Mouse (Mus musculus): ENCODE results near the gene Eya4. TPM values are rescaled to one million over a fixed set of nuclear protein-coding genes. Genes with fewer than 3 reads are reported as not detected.

Gene Eya4
- polyA plus RNA-seq (2012; rRNA removed), result 0.04 TPM in 2 replicates

GRCm38 (mm10) chr10:23350011-23350911 is at the start of gene Eya4:
Gene Eya4, minus strand, starts transcription at chr10:23350786.
- Histone ChIP-seq H3K4me1 (ENCODE audit: control insufficient read depth, insufficient read depth, insufficient read length) (no peaks in the 10 kb centered on the region), H3K27ac (ENCODE audit: insufficient read depth, low read length) (no peak within 1 kb of the TSS), H3K4me3 (ENCODE audit: extremely low read depth, insufficient read depth, insufficient read length) (no peak within 1 kb of the TSS), H3K27me3 (ENCODE audit: control insufficient read depth, insufficient read depth, low read length) (peaks cover 5% of the 10 kb centered on the region), H3K36me3 (ENCODE audit: control insufficient read depth, insufficient read depth, low read length) (no peaks in the 10 kb centered on the region)
- WGBS, result 10% methylated on average over 67 of the region's 79 CpGs
- no peak for DNase-seq (ENCODE audit: low read depth in 1 of 2, low spot score in 2 of 2)
- TF ChIP-seq CTCF (IDR thresholded peaks at IDR 0.05; ENCODE audit: extremely low read depth, insufficient read depth, insufficient read length, insufficient replicate concordance) (no peak), POLR2A (IDR thresholded peaks at IDR 0.05; ENCODE audit: low read depth, low read length) (no peak)

- Histone ChIP-seq H3K27me3 (ENCODE audit: control insufficient read depth, insufficient read depth, low read length) (no peaks in the 10 kb centered on the region), H3K36me3 (ENCODE audit: control insufficient read depth, insufficient read depth, low read length) (no peaks in the 10 kb centered on the region), H3K27ac (ENCODE audit: insufficient read depth, low read length) (no peak overlapping the region), H3K4me1 (ENCODE audit: control insufficient read depth, insufficient read depth, insufficient read length) (no peaks in the 10 kb centered on the region), H3K4me3 (ENCODE audit: extremely low read depth, insufficient read depth, insufficient read length) (no peak overlapping the region)
- TF ChIP-seq CTCF (IDR thresholded peaks at IDR 0.05; ENCODE audit: extremely low read depth, insufficient read depth, insufficient read length, insufficient replicate concordance), result no peak
- TF ChIP-seq POLR2A (IDR thresholded peaks at IDR 0.05; ENCODE audit: low read depth, low read length), result no peak
- 24% methylated on average over 3 of the region's 3 CpGs for WGBS
- no peak for DNase-seq (ENCODE audit: low read depth in 1 of 2, low spot score in 2 of 2)
Measured at GRCm38 (mm10) chr10:23395399-23395798, 44.8 kb upstream of the Eya4 start.

GRCm38 (mm10) chr10:23394556-23395245 is 44.1 kb upstream of the Eya4 start:
- Histone ChIP-seq H3K36me3 (ENCODE audit: control insufficient read depth, insufficient read depth, low read length) (no peaks in the 10 kb centered on the region), H3K27me3 (ENCODE audit: control insufficient read depth, insufficient read depth, low read length) (no peaks in the 10 kb centered on the region), H3K4me3 (ENCODE audit: extremely low read depth, insufficient read depth, insufficient read length) (no peak overlapping the region), H3K27ac (ENCODE audit: insufficient read depth, low read length) (no peak overlapping the region), H3K4me1 (ENCODE audit: control insufficient read depth, insufficient read depth, insufficient read length) (no peaks in the 10 kb centered on the region)
- no peak for DNase-seq (ENCODE audit: low read depth in 1 of 2, low spot score in 2 of 2)
- TF ChIP-seq POLR2A (IDR thresholded peaks at IDR 0.05; ENCODE audit: low read depth, low read length), result no peak
- TF ChIP-seq CTCF (IDR thresholded peaks at IDR 0.05; ENCODE audit: extremely low read depth, insufficient read depth, insufficient read length, insufficient replicate concordance), result no peak
- WGBS, result 77% methylated on average over 11 of the region's 11 CpGs

- Histone ChIP-seq H3K4me3 (ENCODE audit: extremely low read depth, insufficient read depth, insufficient read length) (no peak overlapping the region), H3K36me3 (ENCODE audit: control insufficient read depth, insufficient read depth, low read length) (no peaks in the 10 kb centered on the region), H3K4me1 (ENCODE audit: control insufficient read depth, insufficient read depth, insufficient read length) (no peaks in the 10 kb centered on the region), H3K27ac (ENCODE audit: insufficient read depth, low read length) (no peak overlapping the region), H3K27me3 (ENCODE audit: control insufficient read depth, insufficient read depth, low read length) (no peaks in the 10 kb centered on the region)
- no peak for TF ChIP-seq POLR2A (IDR thresholded peaks at IDR 0.05; ENCODE audit: low read depth, low read length)
- no peak for DNase-seq (ENCODE audit: low read depth in 1 of 2, low spot score in 2 of 2)
- 58% methylated on average over 6 of the region's 6 CpGs for WGBS
Measured at GRCm38 (mm10) chr10:23394152-23394551, 43.6 kb upstream of the Eya4 start.

- Histone ChIP-seq H3K27ac (ENCODE audit: insufficient read depth, low read length) (no peak overlapping the region), H3K4me3 (ENCODE audit: extremely low read depth, insufficient read depth, insufficient read length) (no peak overlapping the region), H3K27me3 (ENCODE audit: control insufficient read depth, insufficient read depth, low read length) (no peaks in the 10 kb centered on the region), H3K4me1 (ENCODE audit: control insufficient read depth, insufficient read depth, insufficient read length) (no peaks in the 10 kb centered on the region), H3K36me3 (ENCODE audit: control insufficient read depth, insufficient read depth, low read length) (no peaks in the 10 kb centered on the region)
- no peak for DNase-seq (ENCODE audit: low read depth in 1 of 2, low spot score in 2 of 2)
- 85% methylated on average over 6 of the region's 6 CpGs for WGBS
- no peak for TF ChIP-seq CTCF (IDR thresholded peaks at IDR 0.05; ENCODE audit: extremely low read depth, insufficient read depth, insufficient read length, insufficient replicate concordance)
- no peak for TF ChIP-seq POLR2A (IDR thresholded peaks at IDR 0.05; ENCODE audit: low read depth, low read length)
Measured at GRCm38 (mm10) chr10:23363866-23364265, 13.3 kb upstream of the Eya4 start.

GRCm38 (mm10) chr10:23349392-23350010 is 1.1 kb downstream of the Eya4 start:
- no peak for DNase-seq (ENCODE audit: low read depth in 1 of 2, low spot score in 2 of 2)
- TF ChIP-seq CTCF (IDR thresholded peaks at IDR 0.05; ENCODE audit: extremely low read depth, insufficient read depth, insufficient read length, insufficient replicate concordance) (no peak), POLR2A (IDR thresholded peaks at IDR 0.05; ENCODE audit: low read depth, low read length) (no peak)
- Histone ChIP-seq H3K4me3 (ENCODE audit: extremely low read depth, insufficient read depth, insufficient read length) (no peak overlapping the region), H3K36me3 (ENCODE audit: control insufficient read depth, insufficient read depth, low read length) (no peaks in the 10 kb centered on the region), H3K27ac (ENCODE audit: insufficient read depth, low read length) (no peak overlapping the region), H3K27me3 (ENCODE audit: control insufficient read depth, insufficient read depth, low read length) (peaks cover 5% of the 10 kb centered on the region), H3K4me1 (ENCODE audit: control insufficient read depth, insufficient read depth, insufficient read length) (no peaks in the 10 kb centered on the region)
- 5% methylated on average over 32 of the region's 33 CpGs for WGBS

Data from spleen, adult 2 months (tissue).